Mouse (Mus musculus) kidney, embryonic 14.5 days (tissue): Measurements from ENCODE around the gene Rfc3. TPM values are rescaled to one million over a fixed set of nuclear protein-coding genes. Genes with fewer than 3 reads are reported as not detected.

Source experiments
- ATAC-seq: fragments of 200-750 bp; cut with Nextera tagmentation; 2 replicates; pipeline ENCODE4 v1.8.0; 2017; ENCODE audit warnings: moderate number of reproducible peaks, mild to moderate bottlenecking, moderate TSS enrichment, moderate library complexity; ENCODE audit not compliant: low FRiP score, low TSS enrichment
- H3K27ac ChIP-seq: fragments of 300-500 bp; sonication (generic); 2 replicates; pipeline ENCODE4 v1.5.1; 2014; ENCODE audit warnings: low read depth, mild to moderate bottlenecking, low read length, moderate library complexity, mixed read lengths
- H3K27me3 ChIP-seq: fragments of 300-500 bp; sonication (generic); 2 replicates; pipeline ENCODE4 v1.6.1; 2014; ENCODE audit warnings: mild to moderate bottlenecking, low read length; ENCODE audit not compliant: control insufficient read depth, insufficient read depth
- H3K36me3 ChIP-seq: fragments of 300-500 bp; sonication (generic); 2 replicates; pipeline ENCODE4 v1.6.1; 2014; ENCODE audit warnings: low read length, mixed read lengths; ENCODE audit not compliant: control insufficient read depth, insufficient read depth
- H3K4me1 ChIP-seq: fragments of 300-500 bp; sonication (generic); 2 replicates; pipeline ENCODE4 v1.6.1; 2014; ENCODE audit warnings: low read length, mixed read lengths; ENCODE audit not compliant: control insufficient read depth, insufficient read depth
- H3K4me2 ChIP-seq: fragments of 300-500 bp; sonication (generic); replicated peaks from 2 replicates; pipeline ENCODE4 v1.6.1; 2014; ENCODE audit warnings: low read depth, mild to moderate bottlenecking, low read length
- H3K4me3 ChIP-seq: fragments of 300-500 bp; sonication (generic); 2 replicates; pipeline ENCODE4 v1.5.1; 2014; ENCODE audit warnings: mild to moderate bottlenecking, low read length
- H3K9ac ChIP-seq: fragments of 300-500 bp; sonication (generic); 2 replicates; pipeline ENCODE4 v1.6.1; 2014; ENCODE audit warnings: low read depth, mild to moderate bottlenecking, low read length, moderate library complexity
- H3K9me3 ChIP-seq: fragments of 300-500 bp; sonication (generic); 2 replicates; pipeline ENCODE4 v1.6.1; 2016; ENCODE audit warnings: low read length; ENCODE audit not compliant: control insufficient read depth
- WGBS: fragments of 180-500 bp; shearing (Covaris S2); extraction: QIAGEN DNeasy Blood & Tissue Kit; methylation state at CpG from one replicate; pipeline ENCODE4 v1.1.7; 2014; 5-methylcytosine and 5-hydroxymethylcytosine counted together
- polyA plus RNA-seq: library from polyadenylated mRNA; unstranded; fragments of >200 nt; fragmentation: Nextera tagmentation; extraction: Ambion mirVana; gene quantifications from 2 replicates; pipeline ENCODE4 v1.2.1, GENCODE M21; 2014

The Rfc3 gene
- polyA plus RNA-seq, 1 experiment from 2014 or later = 114 TPM

- Histone ChIP-seq H3K27me3 (no peaks in the 10 kb centered on the region), H3K9me3 (no peaks in the 10 kb centered on the region), H3K27ac (no peak within 1 kb of the TSS), H3K9ac (no peak within 1 kb of the TSS), H3K4me2 (no peak within 1 kb of the TSS), H3K4me3 (no peak within 1 kb of the TSS), H3K4me1 (no peaks in the 10 kb centered on the region), H3K36me3 (no peaks in the 10 kb centered on the region)
- WGBS = 88% methylated on average over 3 of the region's 3 CpGs
- no peak for ATAC-seq
Measured at GRCm38 (mm10) chr5:151605921-151606320, 45.1 kb downstream of the Rfc3 start, which contains the start of gene Vmn2r18. TSS of gene Vmn2r18 (minus strand) at chr5:151606021.

- Histone ChIP-seq H3K36me3 (no peaks in the 10 kb centered on the region), H3K4me2 (no peak overlapping the region)
- 23% methylated on average over 1 of the region's 1 CpGs for whole genome bisulfite sequencing
Measured at GRCm38 (mm10) chr5:151601696-151602095, 49.3 kb downstream of the Rfc3 start.

More at GRCm38 (mm10) chr5:151601696-151602095, 49.3 kb downstream of the Rfc3 start:
- no peak overlapping the region for H3K27ac ChIP-seq
- no peaks in the 10 kb centered on the region for H3K27me3 ChIP-seq
- H3K4me1 ChIP-seq = no peaks in the 10 kb centered on the region
- ATAC-seq = no peak
- no peaks in the 10 kb centered on the region for H3K9me3 ChIP-seq
- H3K4me3 ChIP-seq = no peak overlapping the region
- H3K9ac ChIP-seq = no peak overlapping the region

Other genes with a start within 250 kb of the Rfc3 start
- not detected in 2 replicates for gene Gm42906, start 223.1 kb downstream of the Rfc3 start, polyA plus RNA-seq
- gene Vmn2r18, start 45.2 kb downstream of the Rfc3 start, polyA plus RNA-seq = 0.11 TPM in 1 of 2 replicates, not detected in the other